Mouse (Mus musculus) lung, postnatal 0 days (tissue): Measurements from ENCODE around the gene Lrrc7.

Experiments
- CTCF ChIP-seq: IDR thresholded peaks from 2 replicates; pipeline ENCODE4 v1.5.1; 2016; ENCODE audit warnings: antibody characterized with exemption, mild to moderate bottlenecking
- EP300 ChIP-seq: IDR thresholded peaks from 2 replicates; pipeline ENCODE4 v1.6.1; 2016; ENCODE audit warnings: antibody characterized with exemption, mild to moderate bottlenecking, control low read depth

DNA sequence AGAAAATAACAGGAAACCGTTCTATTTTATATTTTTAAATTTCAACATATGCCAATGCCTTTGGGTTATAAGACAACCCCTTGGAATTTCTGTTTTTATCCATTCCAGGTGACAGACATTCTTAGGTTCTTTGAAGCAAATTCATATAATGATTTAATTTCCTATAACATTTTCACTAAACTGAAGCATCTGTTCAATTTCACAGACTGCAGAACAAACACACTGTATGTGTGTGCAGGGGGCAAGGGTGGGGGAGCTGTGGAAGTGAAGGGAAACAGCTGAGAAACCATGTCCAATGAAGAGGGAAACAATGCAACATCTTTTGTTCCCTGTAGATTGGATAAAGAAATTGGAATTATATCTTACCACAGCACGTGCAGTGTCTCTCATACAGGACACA is 29.2 kb downstream of the Lrrc7 start:
- no peak for TF ChIP-seq CTCF
- no peak for TF ChIP-seq EP300
